Mouse (Mus musculus) adrenal gland, postnatal 10 days (tissue): ENCODE results near the gene Tnk1. TPM values are rescaled to one million over a fixed set of nuclear protein-coding genes. Genes with fewer than 3 reads are reported as not detected.

Experiments
- DNase-seq: peaks from one replicate; pipeline ENCODE4 v3.0.0; 2021; ENCODE audit warnings: mixed read lengths
- long read RNA-seq, 2 experiments: library from polyadenylated mRNA; stranded (forward); transcript quantifications; one replicate each; pipeline ENCODE4 v2.0.0; 2021
- total RNA-seq, 2 experiments: library from RNA; stranded (reverse); gene quantifications; 2 replicates each; pipeline ENCODE4 v1.2.3; 2021

Gene Tnk1
- under 1 TPM; 0.12 to 0.24 TPM for total RNA-seq
- long read RNA-seq, experiment 1: 0 reads
- long read RNA-seq, experiment 2: 0 reads

- no peak for DNase-seq
These were observed at the start of gene Tnk1 for GRCm38 (mm10) chr11:69858113-69858998. TSS of gene Tnk1 (minus strand) at chr11:69858730.

GRCm38 (mm10) chr11:69904311-69904710, 45.8 kb upstream of the Tnk1 start:
- no peak for DNase-seq

- DNase-seq: no peak
These were observed 44.4 kb upstream of the Tnk1 start for GRCm38 (mm10) chr11:69902972-69903371.

GRCm38 (mm10) chr11:69901993-69902392, 43.5 kb upstream of the Tnk1 start:
- no peak for DNase-seq

- peak; percentile 95 for DNase-seq
These were observed 42.9 kb upstream of the Tnk1 start for GRCm38 (mm10) chr11:69901406-69901846.

- peak; percentile 91 for DNase-seq
These were observed 42.2 kb upstream of the Tnk1 start, which contains the start of the genes 2810408A11Rik and Neurl4 for GRCm38 (mm10) chr11:69900471-69901405. TSS of gene 2810408A11Rik (minus strand) at chr11:69900987. TSS of gene Neurl4 (plus strand) at chr11:69901072.

GRCm38 (mm10) chr11:69899870-69900269, 41.3 kb upstream of the Tnk1 start:
- no peak for DNase-seq

- no peak for DNase-seq
These were observed 36.8 kb upstream of the Tnk1 start, which contains the start of gene Acap1 for GRCm38 (mm10) chr11:69895291-69895690. TSS of gene Acap1 (minus strand) at chr11:69895539.

GRCm38 (mm10) chr11:69894671-69895070, 36.1 kb upstream of the Tnk1 start:
- DNase-seq: no peak

- no peak for DNase-seq
These were observed 33.0 kb upstream of the Tnk1 start for GRCm38 (mm10) chr11:69891482-69891881.

- no peak for DNase-seq
These were observed 28.5 kb upstream of the Tnk1 start for GRCm38 (mm10) chr11:69886907-69887635.

- no peak for DNase-seq
These were observed 26.1 kb upstream of the Tnk1 start for GRCm38 (mm10) chr11:69884663-69885062.

GRCm38 (mm10) chr11:69884240-69884639, 25.7 kb upstream of the Tnk1 start:
- no peak for DNase-seq

GRCm38 (mm10) chr11:69883527-69884151, 25.1 kb upstream of the Tnk1 start:
- DNase-seq: no peak

- peak; percentile 49 for DNase-seq
These were observed 24.5 kb upstream of the Tnk1 start for GRCm38 (mm10) chr11:69883066-69883465.

GRCm38 (mm10) chr11:69881787-69882670, 23.5 kb upstream of the Tnk1 start:
- no peak for DNase-seq

GRCm38 (mm10) chr11:69880853-69881603, 22.5 kb upstream of the Tnk1 start, which contains the start of gene Kctd11:
TSS of gene Kctd11 (minus strand) at chr11:69881406.
- DNase-seq: peak; percentile 94

GRCm38 (mm10) chr11:69880506-69880852, 21.9 kb upstream of the Tnk1 start:
- peak; percentile 79 for DNase-seq

GRCm38 (mm10) chr11:69879711-69880110, 21.2 kb upstream of the Tnk1 start:
- no peak for DNase-seq
